Mouse (Mus musculus) C2C12 (cell line): ENCODE measurements at regions not wholly inside any gene's neighbourhood (a gene's known extent, or its start where the extent isn't known, plus 50 kb on each side); places are given as distances from the start of the nearest gene placed in this dataset.

ENCODE experiments used
- CTCF ChIP-seq: IDR thresholded peaks from one replicate; pipeline ENCODE4 v1.5.1; 2011; ENCODE audit not compliant: control insufficient read depth, insufficient read depth, insufficient read length
- FOSL1 ChIP-seq: IDR thresholded peaks from one replicate; pipeline ENCODE4 v1.8.0; 2011; ENCODE audit warnings: mild to moderate bottlenecking, low read length; ENCODE audit not compliant: poor library complexity, insufficient read depth, severe bottlenecking
- MYOD1 ChIP-seq: IDR thresholded peaks from one replicate; pipeline ENCODE4 v1.6.1; 2011; ENCODE audit warnings: low read depth; ENCODE audit not compliant: control insufficient read depth, insufficient read length
- USF1 ChIP-seq: IDR thresholded peaks from one replicate; pipeline ENCODE4 v1.6.1; 2011; ENCODE audit warnings: low read depth, mild to moderate bottlenecking, control low read depth, moderate library complexity

DNA sequence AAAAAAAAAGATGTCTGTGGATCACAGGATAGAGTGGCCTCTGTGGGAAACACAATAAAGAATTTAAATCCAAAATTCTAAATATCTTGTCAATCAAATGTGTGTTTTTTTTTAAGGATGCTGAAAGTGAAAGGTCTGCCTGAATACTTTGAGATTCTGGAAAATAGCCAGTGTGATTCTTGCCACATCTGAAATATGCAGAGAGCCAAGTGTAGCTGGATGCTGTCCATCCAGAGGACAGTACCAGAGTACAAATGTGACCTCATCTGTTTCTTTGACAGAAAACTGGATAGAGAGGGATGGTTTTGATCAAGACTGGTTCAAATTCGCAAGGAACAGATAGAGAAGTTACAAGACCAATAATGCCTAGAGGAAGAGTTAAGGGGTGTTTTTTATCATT is 1044.1 kb downstream of the Fam181b start:
- TF ChIP-seq CTCF (no peak), FOSL1 (no peak), USF1 (no peak), MYOD1 (no peak)
